Mouse (Mus musculus) cerebellum, postnatal 14 days (tissue): Measurements from ENCODE around the gene Lysmd4.

Experiments
- DNase-seq, 2 experiments: peaks; one replicate each; pipeline ENCODE4 v3.0.0; 2021; ENCODE audit warnings: mixed read lengths in 2 of 2

The Lysmd4 gene

DNA sequence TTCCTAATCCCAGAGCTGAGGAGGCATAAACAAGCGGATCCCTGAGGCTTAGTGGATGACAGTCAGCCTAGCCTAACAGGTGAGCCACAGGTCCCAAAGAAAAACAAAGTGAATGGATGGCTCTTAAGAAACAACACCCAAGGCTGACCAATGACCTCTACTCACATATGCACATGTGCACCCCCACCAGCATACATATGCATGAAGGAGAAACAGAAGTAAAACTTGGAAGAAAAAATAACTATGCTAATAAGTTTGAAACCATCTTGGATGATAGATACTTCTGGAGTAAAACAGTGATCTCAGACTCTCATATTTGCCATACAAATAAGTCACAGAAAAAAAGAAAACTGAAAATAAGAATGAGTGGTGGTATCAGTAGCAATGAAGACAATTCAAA, 122.1 kb downstream of the Lysmd4 start:
- no peak for DNase-seq

DNA sequence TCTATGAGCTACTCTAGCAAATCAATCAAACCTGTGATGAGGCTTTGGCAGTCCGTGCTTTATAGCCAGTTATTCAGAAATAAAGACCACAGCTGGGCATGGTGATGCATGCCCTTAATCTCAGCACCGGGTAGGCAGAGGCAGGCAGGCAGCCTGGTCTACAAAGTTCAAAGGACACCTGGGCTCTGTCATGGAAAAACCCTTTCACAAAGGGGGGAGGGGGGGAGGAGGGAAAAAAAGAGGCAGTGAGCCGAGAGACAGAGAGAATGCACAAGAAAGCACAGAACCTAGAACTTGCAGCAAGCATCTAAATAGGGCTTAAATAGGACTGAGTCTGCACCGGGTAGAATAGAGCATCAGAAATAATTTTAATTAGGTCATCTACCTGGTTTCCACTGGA, 130.6 kb downstream of the Lysmd4 start:
- no peak for DNase-seq

DNA sequence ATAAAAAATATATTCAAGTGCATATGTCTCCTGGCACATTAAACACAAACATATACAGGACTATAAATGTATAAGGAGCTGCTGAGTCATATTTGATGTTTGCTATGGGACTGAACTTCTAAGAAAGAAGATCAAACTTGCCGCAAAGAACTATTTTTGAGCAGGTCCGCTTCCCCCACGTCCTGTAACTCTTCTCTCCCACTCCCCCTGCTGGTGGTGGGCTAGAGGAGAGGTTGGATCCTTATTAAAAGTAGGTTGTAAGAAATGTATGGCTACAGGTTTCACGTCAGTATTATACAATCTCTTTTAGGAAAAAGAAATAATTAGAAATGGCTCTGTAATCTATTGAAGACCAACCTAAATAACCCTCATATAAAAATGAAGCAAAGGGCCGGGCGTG, 131.3 kb downstream of the Lysmd4 start:
- DNase-seq = no peak

DNA sequence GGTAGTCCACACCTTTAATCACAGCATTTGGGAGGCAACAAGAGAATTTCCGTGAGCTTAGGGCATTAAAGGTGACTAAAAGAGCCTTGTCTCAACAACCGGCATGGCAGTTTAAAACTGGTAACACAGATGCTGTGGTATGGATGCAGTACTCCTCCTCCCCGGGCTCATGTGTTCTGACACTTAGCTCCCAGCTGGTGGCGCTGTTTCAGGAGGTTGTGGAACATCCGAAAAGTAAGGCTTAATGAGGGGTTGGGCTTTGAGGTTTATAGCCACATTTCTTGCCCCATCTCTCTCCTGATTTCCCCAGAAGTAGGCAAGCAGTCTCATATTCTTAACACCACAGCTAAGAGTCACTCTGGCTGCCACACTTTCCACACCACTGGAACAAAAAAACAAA, 133.5 kb downstream of the Lysmd4 start:
- DNase-seq = no peak
